Mouse (Mus musculus): ENCODE measurements at regions not wholly inside any gene's neighbourhood (a gene's known extent, or its start where the extent isn't known, plus 50 kb on each side); places are given as distances from the start of the nearest gene placed in this dataset.

DNA sequence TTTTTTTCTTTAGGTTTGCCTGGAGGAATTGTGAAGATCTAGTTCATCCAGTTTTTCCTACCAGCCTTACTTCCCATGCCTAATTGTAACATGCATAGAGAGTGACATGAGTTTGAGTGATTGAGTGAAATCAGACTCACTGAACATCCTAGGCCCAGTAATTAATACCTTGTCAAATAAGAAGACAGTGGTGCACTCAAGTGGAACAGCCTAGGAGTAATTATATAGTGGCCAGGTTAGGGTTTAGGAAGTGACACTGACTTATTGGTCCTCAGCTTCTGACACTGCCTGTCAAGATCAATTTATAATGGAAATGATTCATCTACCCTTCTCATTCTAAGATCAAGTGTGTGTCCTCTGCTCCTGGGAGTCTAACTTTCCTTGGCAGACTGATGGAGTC lies 250.8 kb downstream of the Tpbg start:
- Histone ChIP-seq H3K27me3 (ENCODE audit: control insufficient read depth, insufficient read depth, low read length) (no peaks in the 10 kb centered on the region), H3K4me3 (ENCODE audit: control insufficient read depth in 1 of 2, insufficient read depth in 1 of 2, low read depth in 1 of 2, low read length in 2 of 2) (no peak overlapping the region), H3K9me3 (ENCODE audit: control insufficient read depth, low read length) (no peaks in the 10 kb centered on the region), H3K4me1 (ENCODE audit: control insufficient read depth in 2 of 2, insufficient read depth in 2 of 2, low read length in 2 of 2) (no peaks in the 10 kb centered on the region), H3K36me3 (ENCODE audit: control insufficient read depth, insufficient read depth, low read length) (no peaks in the 10 kb centered on the region), H3K4me2 (ENCODE audit: low read length) (no peak overlapping the region), H3K9ac (ENCODE audit: low read length) (no peak overlapping the region), H3K27ac (replicated peaks in 1 of 2; ENCODE audit: control insufficient read depth in 1 of 2, insufficient read depth in 1 of 2, low read depth in 2 of 2, low read length in 2 of 2) (no peak overlapping the region)
- ATAC-seq (ENCODE audit: insufficient number of reproducible peaks, insufficient read depth, low FRiP score, low read depth), result no peak

GRCm38 (mm10) chr9:86095460-86095859 lies 253.3 kb downstream of the Tpbg start:
- Histone ChIP-seq H3K27me3 (ENCODE audit: control insufficient read depth, insufficient read depth, low read length) (no peaks in the 10 kb centered on the region), H3K36me3 (ENCODE audit: control insufficient read depth, insufficient read depth, low read length) (no peaks in the 10 kb centered on the region), H3K27ac (replicated peaks in 1 of 2; ENCODE audit: control insufficient read depth in 1 of 2, insufficient read depth in 1 of 2, low read depth in 2 of 2, low read length in 2 of 2) (no peak overlapping the region), H3K4me3 (ENCODE audit: control insufficient read depth in 1 of 2, insufficient read depth in 1 of 2, low read depth in 1 of 2, low read length in 2 of 2) (no peak overlapping the region), H3K4me1 (ENCODE audit: control insufficient read depth in 2 of 2, insufficient read depth in 2 of 2, low read length in 2 of 2) (no peaks in the 10 kb centered on the region), H3K9ac (ENCODE audit: low read length) (no peak overlapping the region), H3K9me3 (ENCODE audit: control insufficient read depth, low read length) (no peaks in the 10 kb centered on the region), H3K4me2 (ENCODE audit: low read length) (no peak overlapping the region)
- ATAC-seq (ENCODE audit: insufficient number of reproducible peaks, insufficient read depth, low FRiP score, low read depth), result no peak
- WGBS, result 73% methylated on average over 2 of the region's 2 CpGs

- Histone ChIP-seq H3K4me1 (ENCODE audit: control insufficient read depth in 2 of 2, insufficient read depth in 2 of 2, low read length in 2 of 2) (no peaks in the 10 kb centered on the region), H3K9me3 (ENCODE audit: control insufficient read depth, low read length) (no peaks in the 10 kb centered on the region), H3K9ac (ENCODE audit: low read length) (no peak overlapping the region), H3K4me2 (ENCODE audit: low read length) (no peak overlapping the region), H3K27me3 (ENCODE audit: control insufficient read depth, insufficient read depth, low read length) (no peaks in the 10 kb centered on the region), H3K4me3 (ENCODE audit: control insufficient read depth in 1 of 2, insufficient read depth in 1 of 2, low read depth in 1 of 2, low read length in 2 of 2) (no peak overlapping the region), H3K27ac (replicated peaks in 1 of 2; ENCODE audit: control insufficient read depth in 1 of 2, insufficient read depth in 1 of 2, low read depth in 2 of 2, low read length in 2 of 2) (no peak overlapping the region), H3K36me3 (ENCODE audit: control insufficient read depth, insufficient read depth, low read length) (no peaks in the 10 kb centered on the region)
- WGBS, result 56% methylated on average over 1 of the region's 1 CpGs
- ATAC-seq (ENCODE audit: insufficient number of reproducible peaks, insufficient read depth, low FRiP score, low read depth), result no peak
Observed at GRCm38 (mm10) chr9:86096246-86096645, 254.1 kb downstream of the Tpbg start.

- Histone ChIP-seq H3K36me3 (ENCODE audit: control insufficient read depth, insufficient read depth, low read length) (no peaks in the 10 kb centered on the region), H3K27ac (replicated peaks in 1 of 2; ENCODE audit: control insufficient read depth in 1 of 2, insufficient read depth in 1 of 2, low read depth in 2 of 2, low read length in 2 of 2) (no peak overlapping the region), H3K27me3 (ENCODE audit: control insufficient read depth, insufficient read depth, low read length) (no peaks in the 10 kb centered on the region), H3K9ac (ENCODE audit: low read length) (no peak overlapping the region), H3K4me1 (ENCODE audit: control insufficient read depth in 2 of 2, insufficient read depth in 2 of 2, low read length in 2 of 2) (no peaks in the 10 kb centered on the region), H3K9me3 (ENCODE audit: control insufficient read depth, low read length) (no peaks in the 10 kb centered on the region), H3K4me2 (ENCODE audit: low read length) (no peak overlapping the region), H3K4me3 (ENCODE audit: control insufficient read depth in 1 of 2, insufficient read depth in 1 of 2, low read depth in 1 of 2, low read length in 2 of 2) (no peak overlapping the region)
- no peak for ATAC-seq (ENCODE audit: insufficient number of reproducible peaks, insufficient read depth, low FRiP score, low read depth)
- 90% methylated on average over 1 of the region's 1 CpGs for WGBS
Observed at GRCm38 (mm10) chr9:86099325-86099724, 257.1 kb downstream of the Tpbg start.

DNA sequence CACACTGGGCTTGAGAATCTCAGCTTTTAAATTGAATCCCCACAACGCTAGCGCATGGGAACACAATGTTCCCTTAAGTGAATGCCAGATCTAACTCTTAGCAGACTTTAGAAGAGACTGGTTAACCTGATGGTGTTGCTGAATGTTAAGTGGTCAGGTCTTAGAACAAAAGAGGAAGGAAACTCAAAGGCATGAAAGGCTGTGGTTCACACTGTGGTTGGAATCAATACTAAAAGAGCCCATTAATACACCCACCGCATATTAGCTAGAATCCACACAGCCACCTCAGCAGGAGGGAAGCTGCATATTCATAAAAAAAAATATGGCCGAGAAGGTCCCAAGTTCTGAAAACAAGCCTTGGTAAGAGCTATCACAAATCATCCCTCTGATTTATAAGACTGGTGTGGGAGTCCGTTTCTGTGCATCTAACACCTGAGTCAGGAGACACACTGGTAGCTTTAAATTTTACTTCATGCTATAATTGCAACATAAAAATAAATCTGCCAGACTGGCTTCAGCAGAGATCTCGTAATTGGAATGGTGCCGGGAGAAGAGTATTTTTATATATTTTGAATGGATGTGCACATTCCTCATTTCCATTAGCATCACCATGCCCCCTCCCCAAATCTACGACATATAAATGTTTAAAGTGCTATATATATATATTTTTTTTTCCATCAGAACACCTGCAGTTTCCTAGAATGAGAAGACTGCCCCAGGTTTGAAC lies 259.3 kb downstream of the Tpbg start:
- 89% methylated on average over 8 of the region's 8 CpGs for WGBS
- H3K9me3 ChIP-seq (ENCODE audit: control insufficient read depth, low read length), result no peaks in the 10 kb centered on the region
- ATAC-seq (ENCODE audit: insufficient number of reproducible peaks, insufficient read depth, low FRiP score, low read depth), result no peak
- no peaks in the 10 kb centered on the region for H3K27me3 ChIP-seq (ENCODE audit: control insufficient read depth, insufficient read depth, low read length)
- H3K27ac ChIP-seq (replicated peaks in 1 of 2; ENCODE audit: control insufficient read depth in 1 of 2, insufficient read depth in 1 of 2, low read depth in 2 of 2, low read length in 2 of 2), result no peak overlapping the region
- no peaks in the 10 kb centered on the region for H3K4me1 ChIP-seq (ENCODE audit: control insufficient read depth in 2 of 2, insufficient read depth in 2 of 2, low read length in 2 of 2)
- H3K36me3 ChIP-seq (ENCODE audit: control insufficient read depth, insufficient read depth, low read length), result no peaks in the 10 kb centered on the region
- no peak overlapping the region for H3K4me2 ChIP-seq (ENCODE audit: low read length)
- no peak overlapping the region for H3K4me3 ChIP-seq (ENCODE audit: control insufficient read depth in 1 of 2, insufficient read depth in 1 of 2, low read depth in 1 of 2, low read length in 2 of 2)
- H3K9ac ChIP-seq (ENCODE audit: low read length), result no peak overlapping the region

GRCm38 (mm10) chr9:86103607-86104006 lies 261.4 kb downstream of the Tpbg start:
- Histone ChIP-seq H3K36me3 (ENCODE audit: control insufficient read depth, insufficient read depth, low read length) (no peaks in the 10 kb centered on the region), H3K9ac (ENCODE audit: low read length) (no peak overlapping the region), H3K4me3 (ENCODE audit: control insufficient read depth in 1 of 2, insufficient read depth in 1 of 2, low read depth in 1 of 2, low read length in 2 of 2) (no peak overlapping the region), H3K9me3 (ENCODE audit: control insufficient read depth, low read length) (no peaks in the 10 kb centered on the region), H3K4me2 (ENCODE audit: low read length) (no peak overlapping the region), H3K27ac (replicated peaks in 1 of 2; ENCODE audit: control insufficient read depth in 1 of 2, insufficient read depth in 1 of 2, low read depth in 2 of 2, low read length in 2 of 2) (no peak overlapping the region), H3K4me1 (ENCODE audit: control insufficient read depth in 2 of 2, insufficient read depth in 2 of 2, low read length in 2 of 2) (no peaks in the 10 kb centered on the region), H3K27me3 (ENCODE audit: control insufficient read depth, insufficient read depth, low read length) (no peaks in the 10 kb centered on the region)
- no peak for ATAC-seq (ENCODE audit: insufficient number of reproducible peaks, insufficient read depth, low FRiP score, low read depth)
- WGBS, result 63% methylated on average over 3 of the region's 3 CpGs

- Histone ChIP-seq H3K27me3 (ENCODE audit: control insufficient read depth, insufficient read depth, low read length) (no peaks in the 10 kb centered on the region), H3K36me3 (ENCODE audit: control insufficient read depth, insufficient read depth, low read length) (no peaks in the 10 kb centered on the region), H3K27ac (replicated peaks in 1 of 2; ENCODE audit: control insufficient read depth in 1 of 2, insufficient read depth in 1 of 2, low read depth in 2 of 2, low read length in 2 of 2) (no peak overlapping the region), H3K4me1 (ENCODE audit: control insufficient read depth in 2 of 2, insufficient read depth in 2 of 2, low read length in 2 of 2) (no peaks in the 10 kb centered on the region), H3K4me2 (ENCODE audit: low read length) (no peak overlapping the region), H3K9me3 (ENCODE audit: control insufficient read depth, low read length) (no peaks in the 10 kb centered on the region), H3K9ac (ENCODE audit: low read length) (no peak overlapping the region), H3K4me3 (ENCODE audit: control insufficient read depth in 1 of 2, insufficient read depth in 1 of 2, low read depth in 1 of 2, low read length in 2 of 2) (no peak overlapping the region)
- ATAC-seq (ENCODE audit: insufficient number of reproducible peaks, insufficient read depth, low FRiP score, low read depth), result no peak
- 77% methylated on average over 3 of the region's 3 CpGs for WGBS
Observed at GRCm38 (mm10) chr9:86104664-86105063, 262.5 kb downstream of the Tpbg start.

GRCm38 (mm10) chr9:86105851-86106250 lies 263.7 kb downstream of the Tpbg start:
- no peaks in the 10 kb centered on the region for H3K4me1 ChIP-seq (ENCODE audit: control insufficient read depth in 2 of 2, insufficient read depth in 2 of 2, low read length in 2 of 2)
- WGBS, result 73% methylated on average over 3 of the region's 3 CpGs
- H3K27me3 ChIP-seq (ENCODE audit: control insufficient read depth, insufficient read depth, low read length), result no peaks in the 10 kb centered on the region
- no peaks in the 10 kb centered on the region for H3K36me3 ChIP-seq (ENCODE audit: control insufficient read depth, insufficient read depth, low read length)
- no peak overlapping the region for H3K4me3 ChIP-seq (ENCODE audit: control insufficient read depth in 1 of 2, insufficient read depth in 1 of 2, low read depth in 1 of 2, low read length in 2 of 2)
- H3K9ac ChIP-seq (ENCODE audit: low read length), result no peak overlapping the region
- no peak overlapping the region for H3K27ac ChIP-seq (replicated peaks in 1 of 2; ENCODE audit: control insufficient read depth in 1 of 2, insufficient read depth in 1 of 2, low read depth in 2 of 2, low read length in 2 of 2)
- ATAC-seq (ENCODE audit: insufficient number of reproducible peaks, insufficient read depth, low FRiP score, low read depth), result no peak
- no peak overlapping the region for H3K4me2 ChIP-seq (ENCODE audit: low read length)
- H3K9me3 ChIP-seq (ENCODE audit: control insufficient read depth, low read length), result no peaks in the 10 kb centered on the region
